14 mouse cellular contexts compared by ENCODE assay signal in genomic region chr4:32564918-32565317, GRCm38 (mm10). TPM values are rescaled to one million over a fixed set of nuclear protein-coding genes. Genes with fewer than 3 reads are reported as not detected.
A peak's percentile ranks its signal among the peaks of the same experiment; 100 is the strongest.
DNase-seq lines count a peak whose midpoint lies in the region; ATAC-seq lines count a peak whose summit lies in the region.
"Had no signal": no experiment of that assay in that cellular context is flagged by ENCODE, and none has a peak within 500 bp of the region (broad histone marks: within the 10 kb centered on the region; RNA-seq: fewer than 3 reads in every experiment).

No protein-coding gene starts in this region.

- peak; percentile 94 for DNase-seq in heart, adult 11 months
- no peak for DNase-seq in heart, postnatal 14 days
- peak; percentile 58 for DNase-seq in lung, postnatal 36 days
- no peak for DNase-seq in lung, postnatal 10 days
- peak; percentile 77 to 81 for DNase-seq in spleen, postnatal 36 days (ENCODE audit: low spot score in 2 of 2)
- no peak for DNase-seq in neural tube, embryonic 10.5 days (ENCODE audit: extremely low spot score, low spot score)
- DNase-seq: heart, postnatal 4 days; kidney, adult 18-20 months had no signal

- no peak overlapping the region for H3K4me2 ChIP-seq in forebrain, embryonic 13.5 days
- H3K4me2 ChIP-seq: stomach, embryonic 15.5 days had no signal

- intact Hi-C loops in heart, postnatal 14 days (cut with DNase I) = no loop called here

- peak; percentile 80 for ATAC-seq in hematopoietic stem cell, adult 5-6 weeks (replicated peaks in 1 of 2; ENCODE audit: insufficient read depth in 1 of 2, low FRiP score in 2 of 2, low TSS enrichment in 1 of 2, low read depth in 1 of 2, poor library complexity in 2 of 2, severe bottlenecking in 2 of 2)
- ATAC-seq in forebrain, embryonic 13.5 days = no peak

- H3K4me1 ChIP-seq in forebrain, embryonic 13.5 days = peaks cover 33% of the 10 kb centered on the region
- H3K4me1 ChIP-seq: stomach, embryonic 15.5 days had no signal

- peaks cover 46% of the 10 kb centered on the region for H3K36me3 ChIP-seq in forebrain, embryonic 13.5 days (ENCODE audit: poor library complexity, severe bottlenecking)

- no peak overlapping the region for H3K9ac ChIP-seq in forebrain, embryonic 13.5 days
- H3K9ac ChIP-seq: stomach, embryonic 15.5 days had no signal

- 89% methylated on average over 8 of the region's 8 CpGs for WGBS in forebrain, embryonic 13.5 days

- no peak overlapping the region for H3K27ac ChIP-seq in forebrain, embryonic 13.5 days
- H3K27ac ChIP-seq: limb, embryonic 10.5 days; stomach, embryonic 15.5 days had no signal

- H3K9me3 ChIP-seq in forebrain, embryonic 13.5 days (replicated peaks) = no peaks in the 10 kb centered on the region
- H3K9me3 ChIP-seq: limb, embryonic 10.5 days; stomach, embryonic 15.5 days had no signal

- no peak overlapping the region for H3K4me3 ChIP-seq in forebrain, embryonic 13.5 days
- H3K4me3 ChIP-seq: limb, embryonic 10.5 days; stomach, embryonic 15.5 days had no signal

- no peaks in the 10 kb centered on the region for H3K27me3 ChIP-seq in forebrain, embryonic 13.5 days
- H3K27me3 ChIP-seq: stomach, embryonic 15.5 days had no signal

RNA-seq across cellular contexts. Expression of gene Gja10, which starts 37.6 kb away (rescaled TPM):
- total RNA-seq in heart, postnatal 14 days (2021) = not detected
- not detected in 2 replicates for total RNA-seq in hematopoietic stem cell, adult 5-6 weeks (2017)
- 0.08 TPM in 1 of 2 replicates, not detected in the other for polyA plus RNA-seq in forebrain, embryonic 13.5 days (2015; fragmentation: Nextera tagmentation; extraction: Ambion mirVana)
- total RNA-seq: heart, postnatal 4 days; layer of hippocampus, adult 18-20 months had no signal
- polyA plus RNA-seq: gonadal fat pad, adult 2 months; limb, embryonic 10.5 days; stomach, embryonic 15.5 days had no signal

RNA-seq across cellular contexts. Expression of gene Casp8ap2, which starts 50.3 kb away (rescaled TPM):
- 1 to 10 TPM; 6.3 to 6.4 TPM for total RNA-seq in heart, postnatal 14 days (2021)
- 62.2 and 66.9 TPM in 2 replicates for total RNA-seq in hematopoietic stem cell, adult 5-6 weeks (2017)
- polyA plus RNA-seq in forebrain, embryonic 13.5 days (2015; fragmentation: Nextera tagmentation; extraction: Ambion mirVana) = 66.1 and 88.3 TPM in 2 replicates

Comparison
In these comparisons a context has a peak if more than half of its experiments do, and no peak if none do; other contexts are left out.
1. DNase-seq: peak in heart, adult 11 months (single experiment), lung, postnatal 36 days (single experiment) and spleen, postnatal 36 days (2 of 2); none in heart, postnatal 14 days (0 of 2), lung, postnatal 10 days (single experiment) and neural tube, embryonic 10.5 days (single experiment).